Mouse (Mus musculus) limb, embryonic 10.5 days (tissue): Measurements from ENCODE around the gene Ovgp1. TPM values are rescaled to one million over a fixed set of nuclear protein-coding genes. Genes with fewer than 3 reads are reported as not detected.
"Not testable (repeated sequence)": the region's sequence is repeated elsewhere in the genome, so short reads cannot be mapped to it uniquely, and the experiment has no call there.

ENCODE experiments used
- DNase-seq: peaks from one replicate; pipeline ENCODE4 v3.0.0-alpha.2; 2017; ENCODE audit warnings: low spot score
- H3K27ac ChIP-seq: fragments of 300-500 bp; sonication (generic); 2 replicates; pipeline ENCODE4 v1.5.1; 2016; ENCODE audit warnings: mild to moderate bottlenecking
- H3K27me3 ChIP-seq: fragments of 300-500 bp; sonication (generic); 2 replicates; pipeline ENCODE4 v1.6.1; 2016; ENCODE audit warnings: low read depth, mild to moderate bottlenecking; ENCODE audit not compliant: poor library complexity, severe bottlenecking
- H3K36me3 ChIP-seq: fragments of 300-500 bp; sonication (generic); 2 replicates; pipeline ENCODE4 v1.6.1; 2016; ENCODE audit warnings: mild to moderate bottlenecking, moderate library complexity
- H3K4me1 ChIP-seq: fragments of 300-500 bp; sonication (generic); 2 replicates; pipeline ENCODE4 v1.6.1; 2016
- H3K4me3 ChIP-seq: fragments of 300-500 bp; sonication (generic); 2 replicates; pipeline ENCODE4 v1.5.1; 2016; ENCODE audit warnings: mild to moderate bottlenecking, moderate library complexity
- H3K9me3 ChIP-seq: fragments of 300-500 bp; sonication (generic); replicated peaks from 2 replicates; pipeline ENCODE4 v1.6.1; 2016; ENCODE audit warnings: mild to moderate bottlenecking
- WGBS: fragments of 180-500 bp; shearing (Covaris S2); methylation state at CpG from one replicate; pipeline ENCODE4 v1.1.7; 2016; 5-methylcytosine and 5-hydroxymethylcytosine counted together
- polyA plus RNA-seq: library from polyadenylated mRNA; unstranded; fragments of >200 nt; fragmentation: Nextera tagmentation; extraction: Ambion mirVana; gene quantifications from 2 replicates; pipeline ENCODE4 v1.2.1, GENCODE M21; 2016

The Ovgp1 gene
- polyA plus RNA-seq, 1 experiment from 2014 or later = 2.5 TPM

DNA sequence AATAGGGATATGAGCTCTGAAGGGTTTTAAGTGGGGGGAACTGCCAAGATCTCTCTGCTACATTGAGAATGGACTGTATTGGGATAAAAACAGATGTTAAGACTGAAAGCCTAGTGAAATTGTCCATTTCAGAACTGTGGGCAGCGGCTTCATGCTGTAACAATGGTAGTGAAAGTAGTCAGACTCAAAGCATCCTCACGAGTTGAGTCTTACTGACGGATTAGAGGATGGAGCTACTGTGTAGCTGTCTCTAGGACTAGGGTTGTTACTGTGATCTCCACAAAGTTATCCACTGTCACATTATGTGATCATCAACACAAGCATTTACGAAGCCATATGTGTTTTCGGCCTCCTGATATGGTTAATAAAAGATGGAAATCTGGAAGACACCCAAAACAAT is 15.3 kb upstream of the Ovgp1 start:
- Histone ChIP-seq H3K36me3 (peaks cover 73% of the 10 kb centered on the region), H3K4me3 (peak overlapping the region; percentile 94), H3K9me3 (no peaks in the 10 kb centered on the region), H3K4me1 (peaks cover 16% of the 10 kb centered on the region), H3K27ac (peak overlapping the region; percentile 94), H3K27me3 (no peaks in the 10 kb centered on the region)
- 58% methylated on average over 5 of the region's 5 CpGs for WGBS
- DNase-seq = no peak

- H3K4me1 ChIP-seq = peaks cover 16% of the 10 kb centered on the region
- H3K4me3 ChIP-seq = peak within 1 kb of the TSS; percentile 94
- no peaks in the 10 kb centered on the region for H3K27me3 ChIP-seq
- no peaks in the 10 kb centered on the region for H3K9me3 ChIP-seq
- peak within 1 kb of the TSS; percentile 94 for H3K27ac ChIP-seq
- WGBS = under 1% methylated on average over 52 of the region's 52 CpGs
- H3K36me3 ChIP-seq = peaks cover 73% of the 10 kb centered on the region
- peak; percentile 98 for DNase-seq
Measured at GRCm38 (mm10) chr3:105958974-105959580, 14.4 kb upstream of the Ovgp1 start, which contains the start of gene Wdr77. Gene Wdr77, plus strand, starts transcription at chr3:105959369.

- Histone ChIP-seq H3K4me1 (peaks cover 16% of the 10 kb centered on the region), H3K9me3 (no peaks in the 10 kb centered on the region), H3K27me3 (no peaks in the 10 kb centered on the region), H3K4me3 (peak overlapping the region; percentile 94), H3K27ac (peak overlapping the region; percentile 94), H3K36me3 (peaks cover 73% of the 10 kb centered on the region)
- DNase-seq = no peak
- 1% methylated on average over 26 of the region's 26 CpGs for WGBS
Measured at GRCm38 (mm10) chr3:105959585-105959984, 13.9 kb upstream of the Ovgp1 start.

DNA sequence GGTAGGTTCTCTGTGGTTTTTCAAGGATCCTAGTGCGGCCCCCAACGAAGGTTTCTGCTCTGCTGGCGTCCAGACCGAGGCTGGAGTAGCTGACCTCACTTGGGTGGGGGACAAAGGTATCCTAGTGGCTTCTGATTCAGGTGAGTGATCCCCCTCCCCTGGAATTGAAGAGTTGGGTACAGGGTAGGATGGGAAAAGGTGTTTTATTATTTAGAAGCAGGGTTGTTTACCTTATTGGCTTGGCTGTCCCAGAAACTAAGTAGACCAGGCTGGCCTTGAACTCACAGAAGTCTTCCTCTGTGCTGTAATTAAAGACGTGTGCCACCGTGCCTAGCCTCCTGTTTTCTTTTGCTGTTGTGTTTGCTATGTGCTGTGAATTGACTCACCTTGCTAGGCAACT is 13.5 kb upstream of the Ovgp1 start, which contains the start of gene Atp5f1:
Gene Atp5f1, minus strand, starts transcription at position 101 of the 400 bp plus-strand sequence.
- H3K36me3 ChIP-seq = peaks cover 73% of the 10 kb centered on the region
- 6% methylated on average over 6 of the region's 6 CpGs for WGBS
- H3K4me3 ChIP-seq = peak within 1 kb of the TSS; percentile 94
- no peak for DNase-seq
- no peaks in the 10 kb centered on the region for H3K27me3 ChIP-seq
- peaks cover 16% of the 10 kb centered on the region for H3K4me1 ChIP-seq
- H3K9me3 ChIP-seq = no peaks in the 10 kb centered on the region
- peak within 1 kb of the TSS; percentile 94 for H3K27ac ChIP-seq

GRCm38 (mm10) chr3:105960700-105961099 is 12.8 kb upstream of the Ovgp1 start:
- H3K27me3 ChIP-seq = no peaks in the 10 kb centered on the region
- H3K27ac ChIP-seq = no peak overlapping the region
- DNase-seq = no peak
- peaks cover 16% of the 10 kb centered on the region for H3K4me1 ChIP-seq
- peaks cover 73% of the 10 kb centered on the region for H3K36me3 ChIP-seq
- no peaks in the 10 kb centered on the region for H3K9me3 ChIP-seq
- 90% methylated on average over 2 of the region's 2 CpGs for WGBS
- H3K4me3 ChIP-seq = peak overlapping the region; percentile 94

- Histone ChIP-seq H3K4me1 (no peaks in the 10 kb centered on the region), H3K36me3 (peaks cover 43% of the 10 kb centered on the region), H3K9me3 (no peaks in the 10 kb centered on the region), H3K27me3 (no peaks in the 10 kb centered on the region), H3K4me3 (no peak overlapping the region), H3K27ac (no peak overlapping the region)
- DNase-seq = no peak
- WGBS = 84% methylated on average over 5 of the region's 5 CpGs
Measured at GRCm38 (mm10) chr3:105971831-105972446, 1.6 kb upstream of the Ovgp1 start.

- no peak for DNase-seq
- H3K9me3 ChIP-seq = no peaks in the 10 kb centered on the region
- no peaks in the 10 kb centered on the region for H3K4me1 ChIP-seq
- 94% methylated on average over 2 of the region's 2 CpGs for WGBS
- H3K4me3 ChIP-seq = no peak overlapping the region
- H3K36me3 ChIP-seq = peaks cover 21% of the 10 kb centered on the region
- H3K27ac ChIP-seq = no peak overlapping the region
- H3K27me3 ChIP-seq = no peaks in the 10 kb centered on the region
Measured at GRCm38 (mm10) chr3:105974174-105974573, 663 bp downstream of the Ovgp1 start.

DNA sequence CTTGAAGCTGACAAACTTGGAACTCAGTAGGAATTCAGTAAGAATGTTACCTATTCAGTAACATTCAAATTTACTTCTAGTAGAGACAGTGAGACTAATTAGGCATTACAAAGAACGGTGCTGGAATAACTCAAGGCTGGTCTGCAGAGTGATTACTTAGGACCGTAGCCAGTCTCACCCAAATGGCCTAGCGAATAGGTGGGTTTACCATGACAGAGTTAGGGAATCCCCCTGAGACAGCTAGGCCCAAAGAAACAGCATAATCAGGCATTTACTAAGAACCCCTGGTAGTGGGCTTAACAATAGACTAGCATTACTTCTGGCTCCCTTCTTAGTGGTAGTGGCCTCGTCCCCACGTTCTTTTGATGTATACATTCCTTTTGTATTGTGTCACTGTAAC is 16.1 kb downstream of the Ovgp1 start:
- H3K4me1 ChIP-seq, H3K27ac ChIP-seq, DNase-seq, H3K9me3 ChIP-seq, H3K36me3 ChIP-seq, H3K27me3 ChIP-seq, H3K4me3 ChIP-seq: not testable (repeated sequence)
- WGBS = 74% methylated on average over 5 of the region's 5 CpGs

DNA sequence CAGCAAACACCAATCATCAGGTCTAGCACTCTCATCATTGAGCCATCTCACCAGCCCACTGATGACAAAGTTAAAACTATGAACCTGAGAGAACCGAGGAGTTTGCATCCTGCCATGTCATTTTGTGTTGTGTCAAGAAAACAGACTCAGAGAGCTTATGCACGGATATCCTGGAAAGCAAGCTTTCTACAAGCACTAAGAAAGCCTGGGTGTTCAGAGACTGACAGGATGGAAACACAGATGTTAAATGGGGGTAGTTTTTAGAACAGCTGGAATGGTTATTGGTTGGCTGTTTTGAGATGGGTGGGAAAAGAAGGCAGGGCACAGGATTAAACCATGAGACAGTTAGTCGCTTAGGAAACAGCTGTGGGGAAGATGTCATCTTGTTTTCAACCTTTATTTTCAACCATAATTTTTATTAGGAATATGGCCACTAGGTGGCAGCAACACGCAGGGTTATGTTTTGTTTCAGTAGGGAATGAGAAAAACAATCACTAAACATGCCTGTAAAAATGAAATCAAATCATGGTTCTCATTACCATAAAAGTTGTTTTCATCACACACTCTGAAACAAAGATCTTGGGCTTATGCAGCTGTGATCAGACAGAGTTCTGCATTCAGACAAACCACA is 18.3 kb downstream of the Ovgp1 start:
- Histone ChIP-seq H3K27me3 (no peaks in the 10 kb centered on the region), H3K9me3 (no peaks in the 10 kb centered on the region), H3K4me3 (no peak overlapping the region), H3K36me3 (no peaks in the 10 kb centered on the region), H3K4me1 (0 out of 2 replicates have a peak, but pooled peaks cover 2% of the 10 kb centered on the region), H3K27ac (no peak overlapping the region)
- peak; percentile 46 for DNase-seq
- WGBS = 40% methylated on average over 4 of the region's 4 CpGs

DNA sequence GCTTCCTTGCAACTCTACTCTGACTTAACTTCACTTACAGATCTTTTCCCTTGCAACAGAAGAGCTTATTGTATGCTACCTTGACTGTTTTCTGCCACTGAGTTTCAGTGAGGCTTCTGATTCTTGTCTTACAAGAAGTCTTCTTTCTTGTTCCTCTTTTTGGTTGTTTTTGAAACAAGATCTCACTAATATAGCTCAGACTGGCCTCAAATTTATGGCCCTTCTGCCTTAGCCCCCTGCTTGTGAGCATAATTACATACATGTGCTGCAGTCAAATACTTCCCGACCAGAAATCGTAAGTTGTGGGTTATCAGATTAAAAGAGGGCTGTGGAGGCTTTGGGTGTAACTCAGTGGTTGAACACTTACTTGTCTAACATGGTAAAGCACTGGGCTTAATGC is 21.2 kb downstream of the Ovgp1 start:
- H3K4me3 ChIP-seq = no peak overlapping the region
- 0 out of 2 replicates have a peak, but pooled peaks cover 2% of the 10 kb centered on the region for H3K4me1 ChIP-seq
- WGBS = 31% methylated on average over 2 of the region's 2 CpGs
- no peak overlapping the region for H3K27ac ChIP-seq
- H3K36me3 ChIP-seq = no peaks in the 10 kb centered on the region
- DNase-seq = no peak
- H3K27me3 ChIP-seq = no peaks in the 10 kb centered on the region
- no peaks in the 10 kb centered on the region for H3K9me3 ChIP-seq

DNA sequence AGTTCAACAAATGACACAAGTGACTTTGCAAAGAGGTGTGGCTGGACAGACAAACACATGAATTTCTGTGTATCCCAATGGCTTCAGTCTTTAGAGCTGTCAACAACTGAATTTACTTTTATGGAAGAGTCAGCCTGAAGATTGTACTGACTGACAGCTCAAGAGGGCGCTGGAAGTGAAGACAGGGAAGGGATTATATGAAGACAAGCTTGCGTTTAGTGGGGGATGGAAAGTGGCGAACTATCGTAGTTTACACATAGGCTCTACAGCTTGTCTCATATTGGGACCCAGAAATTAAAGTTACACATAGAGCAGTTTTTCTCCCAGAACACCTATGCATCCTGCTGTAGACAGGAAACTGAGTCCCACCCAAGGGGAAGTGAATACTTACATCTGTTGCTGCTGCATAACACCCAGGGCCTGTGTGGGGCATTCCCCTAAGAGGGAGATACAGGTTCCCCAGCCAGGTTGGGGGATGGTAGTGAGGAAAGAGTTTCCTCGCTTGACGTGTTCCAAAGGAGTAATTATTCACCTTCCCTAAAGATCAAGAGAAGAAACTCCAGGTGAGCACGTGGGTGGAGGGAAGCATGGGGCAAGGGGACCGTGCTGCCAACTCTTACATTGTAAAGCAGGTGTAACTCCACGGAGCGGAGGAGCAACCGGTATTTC is 27.3 kb downstream of the Ovgp1 start:
- no peak overlapping the region for H3K27ac ChIP-seq
- no peaks in the 10 kb centered on the region for H3K36me3 ChIP-seq
- no peak for DNase-seq
- 21% methylated on average over 11 of the region's 11 CpGs for WGBS
- H3K4me3 ChIP-seq = peak overlapping the region; percentile 34
- peaks cover 9% of the 10 kb centered on the region for H3K4me1 ChIP-seq
- H3K9me3 ChIP-seq = no peaks in the 10 kb centered on the region
- no peaks in the 10 kb centered on the region for H3K27me3 ChIP-seq

GRCm38 (mm10) chr3:106001416-106002370 is 28.2 kb downstream of the Ovgp1 start:
- Histone ChIP-seq H3K4me3 (peak overlapping the region; percentile 34), H3K27ac (no peak overlapping the region)
- WGBS = 25% methylated on average over 17 of the region's 17 CpGs

More at GRCm38 (mm10) chr3:106001416-106002370, 28.2 kb downstream of the Ovgp1 start:
- Histone ChIP-seq H3K27me3 (no peaks in the 10 kb centered on the region), H3K36me3 (no peaks in the 10 kb centered on the region), H3K9me3 (no peaks in the 10 kb centered on the region), H3K4me1 (peaks cover 9% of the 10 kb centered on the region)
- DNase-seq = peak; percentile 67
